Mouse (Mus musculus) inflammation-experienced regulatory T-cells, adult 16 weeks (primary cell): ENCODE data around the gene Gm20809. TPM values are rescaled to one million over a fixed set of nuclear protein-coding genes. Genes with fewer than 3 reads are reported as not detected.

ENCODE experiments used
- polyA plus RNA-seq: library from polyadenylated mRNA; unstranded; fragments of 100-300 nt; shearing (Covaris generic); gene quantifications from one replicate; pipeline ENCODE4 v1.2.1, GENCODE M21; 2017

Gene Gm20809
- polyA plus RNA-seq: not detected

DNA sequence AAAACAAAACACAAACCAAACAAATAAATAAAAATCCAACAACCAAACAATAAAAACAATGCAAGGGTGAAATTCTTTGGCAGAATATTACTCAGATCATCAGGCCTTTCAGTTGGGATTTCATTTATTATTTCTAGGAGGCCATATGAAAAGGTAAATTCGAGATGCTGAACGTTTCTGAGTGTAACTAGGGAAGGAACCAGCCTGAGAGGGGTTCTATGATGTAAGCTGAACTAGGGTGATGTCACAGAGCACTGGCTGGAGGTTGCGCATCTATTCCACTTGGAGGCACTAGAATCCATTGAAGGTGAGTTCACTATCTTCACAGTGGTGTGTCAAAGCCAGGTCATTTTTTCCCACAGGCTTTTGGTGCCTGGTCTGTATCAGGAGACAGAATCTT, at the start of gene Gm20809:
TSS of gene Gm20809 (plus strand) at position 301 of the 400 bp plus-strand sequence.

